Mouse (Mus musculus) stomach, embryonic 16.5 days (tissue): ENCODE measurements around the gene Krtap9-3. TPM values are rescaled to one million over a fixed set of nuclear protein-coding genes. Genes with fewer than 3 reads are reported as not detected.

ENCODE experiments used
- ATAC-seq: fragments of 200-750 bp; cut with Nextera tagmentation; 2 replicates; pipeline ENCODE4 v1.8.0; 2017; ENCODE audit warnings: moderate number of reproducible peaks, moderate TSS enrichment; ENCODE audit not compliant: insufficient read depth, low FRiP score
- H3K27ac ChIP-seq: fragments of 300-500 bp; sonication (generic); 2 replicates; pipeline ENCODE4 v1.5.1; 2014; ENCODE audit warnings: low read length
- H3K27me3 ChIP-seq: fragments of 300-500 bp; sonication (generic); 2 replicates; pipeline ENCODE4 v1.6.1; 2014; ENCODE audit warnings: low read length, control low read depth, mixed read lengths; ENCODE audit not compliant: control insufficient read depth, insufficient read depth
- H3K36me3 ChIP-seq: fragments of 300-500 bp; sonication (generic); 2 replicates; pipeline ENCODE4 v1.6.1; 2014; ENCODE audit warnings: low read length; ENCODE audit not compliant: control insufficient read depth, insufficient read depth
- H3K4me1 ChIP-seq: fragments of 300-500 bp; sonication (generic); 2 replicates; pipeline ENCODE4 v1.6.1; 2014; ENCODE audit warnings: low read length, control low read depth, mixed read lengths; ENCODE audit not compliant: control insufficient read depth, insufficient read depth
- H3K4me2 ChIP-seq: fragments of 300-500 bp; sonication (generic); 2 replicates; pipeline ENCODE4 v1.6.1; 2014; ENCODE audit warnings: low read depth, low read length, mixed read lengths
- H3K4me3 ChIP-seq: fragments of 300-500 bp; sonication (generic); replicated peaks from 2 replicates; pipeline ENCODE4 v1.5.1; 2014; ENCODE audit warnings: mild to moderate bottlenecking, low read length
- H3K9ac ChIP-seq: fragments of 300-500 bp; sonication (generic); 2 replicates; pipeline ENCODE4 v1.6.1; 2014; ENCODE audit warnings: low read length
- H3K9me3 ChIP-seq: fragments of 300-500 bp; sonication (generic); replicated peaks from 2 replicates; pipeline ENCODE4 v1.6.1; 2016; ENCODE audit warnings: low read length, control low read depth; ENCODE audit not compliant: control insufficient read depth
- WGBS: fragments of 180-500 bp; shearing (Covaris S2); extraction: QIAGEN DNeasy Blood & Tissue Kit; methylation state at CpG from one replicate; pipeline ENCODE4 v1.1.7; 2014; 5-methylcytosine and 5-hydroxymethylcytosine counted together
- polyA plus RNA-seq: library from polyadenylated mRNA; unstranded; fragments of >200 nt; fragmentation: Nextera tagmentation; extraction: Ambion mirVana; gene quantifications from 2 replicates; pipeline ENCODE4 v1.2.1, GENCODE M21; 2015

The Krtap9-3 gene
- polyA plus RNA-seq, 1 experiment from 2014 or later: not detected

DNA sequence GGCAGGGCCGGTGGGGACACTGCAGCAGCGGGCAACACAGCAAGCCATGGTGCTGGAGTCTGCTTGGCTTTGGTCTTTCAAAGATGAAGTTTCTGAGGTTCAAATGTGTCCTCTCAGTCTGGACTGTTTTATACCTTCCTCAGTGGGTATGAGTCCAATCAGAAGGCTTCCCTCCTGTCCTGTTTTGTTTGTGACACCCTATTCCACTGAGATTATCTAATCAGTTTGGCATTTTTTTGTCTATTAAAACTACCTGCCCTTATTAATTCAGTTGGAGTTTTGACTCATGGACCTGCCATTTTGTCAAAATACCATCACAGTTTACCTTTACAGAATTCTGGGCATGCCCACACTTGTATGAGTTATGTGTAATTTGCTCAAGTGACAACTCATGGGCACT is 41.2 kb downstream of the Krtap9-3 start, which contains the start of gene Krtap3-2:
TSS of gene Krtap3-2 (minus strand) at position 101 of the 400 bp plus-strand sequence.
- Histone ChIP-seq H3K4me1 (no peaks in the 10 kb centered on the region), H3K9ac (no peak within 1 kb of the TSS), H3K4me2 (no peak within 1 kb of the TSS), H3K9me3 (no peaks in the 10 kb centered on the region), H3K36me3 (no peaks in the 10 kb centered on the region), H3K4me3 (no peak within 1 kb of the TSS), H3K27me3 (no peaks in the 10 kb centered on the region), H3K27ac (no peak within 1 kb of the TSS)
- no peak for ATAC-seq
- WGBS: 88% methylated on average over 1 of the region's 2 CpGs

DNA sequence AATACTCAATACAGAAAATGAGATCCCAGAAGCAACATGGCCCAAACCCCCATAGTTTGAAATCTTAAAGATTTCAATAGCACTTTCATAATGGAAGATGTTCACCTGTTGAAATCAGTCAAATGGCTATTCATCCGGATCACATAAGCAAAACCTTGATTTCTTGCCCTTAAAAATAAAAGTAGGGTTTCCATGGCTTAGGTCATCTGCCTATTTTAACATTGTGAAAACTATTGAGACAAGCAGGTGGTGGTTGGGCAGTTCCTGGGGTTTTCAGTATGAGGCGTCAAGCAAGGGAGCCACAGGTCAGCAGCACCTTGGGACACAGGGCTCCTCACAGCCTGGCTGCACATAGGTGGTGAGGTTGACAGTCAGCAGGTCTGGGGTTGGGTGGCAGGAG is 41.7 kb downstream of the Krtap9-3 start:
- 89% methylated on average over 2 of the region's 2 CpGs for WGBS
- H3K36me3 ChIP-seq: no peaks in the 10 kb centered on the region
- H3K4me2 ChIP-seq: no peak overlapping the region
- H3K4me3 ChIP-seq: no peak overlapping the region
- no peaks in the 10 kb centered on the region for H3K4me1 ChIP-seq
- no peak for ATAC-seq
- no peak overlapping the region for H3K9ac ChIP-seq
- no peaks in the 10 kb centered on the region for H3K27me3 ChIP-seq
- no peaks in the 10 kb centered on the region for H3K9me3 ChIP-seq
- no peak overlapping the region for H3K27ac ChIP-seq

DNA sequence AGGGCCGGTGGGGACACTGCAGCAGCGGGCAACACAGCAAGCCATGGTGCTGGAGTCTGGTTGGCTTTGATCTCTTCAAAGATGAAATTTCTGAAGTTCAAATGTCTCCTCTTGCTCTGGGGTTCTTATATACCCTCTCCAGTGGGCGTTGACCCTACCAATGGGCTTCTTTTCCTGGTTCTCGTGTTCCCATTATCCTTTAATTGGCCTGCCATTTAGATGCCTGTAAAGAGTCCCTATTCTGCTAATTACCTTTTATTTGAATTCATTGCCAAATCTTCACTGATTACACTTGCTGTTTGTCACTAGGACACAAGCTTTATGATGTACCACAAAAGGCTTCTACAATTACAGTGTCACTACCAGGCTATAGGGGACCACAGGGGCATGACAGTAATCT is 47.1 kb downstream of the Krtap9-3 start, which contains the start of gene Krtap3-3:
TSS of gene Krtap3-3 (minus strand) at position 101 of the 400 bp plus-strand sequence.
- H3K9me3 ChIP-seq: no peaks in the 10 kb centered on the region; the same call in 1 of the 2 replicates
- H3K4me2 ChIP-seq: no peak within 1 kb of the TSS
- no peak for ATAC-seq
- H3K4me1 ChIP-seq: no peaks in the 10 kb centered on the region
- no peaks in the 10 kb centered on the region for H3K36me3 ChIP-seq
- no peaks in the 10 kb centered on the region for H3K27me3 ChIP-seq
- 68% methylated on average over 4 of the region's 4 CpGs for WGBS
- H3K4me3 ChIP-seq: no peak within 1 kb of the TSS
- H3K9ac ChIP-seq: no peak within 1 kb of the TSS
- no peak within 1 kb of the TSS for H3K27ac ChIP-seq

DNA sequence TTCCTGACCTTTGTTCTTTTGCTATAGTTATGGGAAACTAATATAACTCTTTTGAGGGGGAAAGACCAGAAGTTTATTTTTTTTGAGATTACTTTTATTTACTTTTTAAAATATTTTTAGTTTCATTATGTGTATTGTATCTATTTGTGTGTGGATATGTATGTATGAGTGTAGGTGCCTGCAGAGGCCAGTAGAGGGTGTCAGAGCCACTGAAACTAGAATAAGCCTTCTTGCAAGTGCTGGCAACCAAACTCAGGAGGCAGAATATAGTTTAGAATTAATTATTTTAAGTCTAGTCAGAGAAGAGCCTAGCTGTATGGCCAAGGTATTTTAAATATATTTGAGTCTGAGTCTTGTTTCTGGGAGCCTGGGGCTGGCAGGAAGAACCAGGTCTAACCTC is 50.0 kb downstream of the Krtap9-3 start:
- Histone ChIP-seq H3K27me3 (no peaks in the 10 kb centered on the region), H3K27ac (no peak overlapping the region), H3K4me1 (no peaks in the 10 kb centered on the region), H3K36me3 (no peaks in the 10 kb centered on the region), H3K4me3 (no peak overlapping the region), H3K9ac (no peak overlapping the region), H3K4me2 (no peak overlapping the region), H3K9me3 (no peaks in the 10 kb centered on the region; the same call in 1 of the 2 replicates)
- ATAC-seq: no peak

Other genes with a start within 250 kb of the Krtap9-3 start
- gene Krt27, start 247.0 kb downstream of the Krtap9-3 start, polyA plus RNA-seq: 0.15 TPM in 1 of 2 replicates, not detected in the other
- 0.14 and 0.21 TPM in 2 replicates for gene Krt28, start 223.2 kb downstream of the Krtap9-3 start, polyA plus RNA-seq
- 22.3 and 24.1 TPM in 2 replicates for gene Krt10, start 208.7 kb downstream of the Krtap9-3 start, polyA plus RNA-seq
- gene Krt12, start 175.8 kb downstream of the Krtap9-3 start, polyA plus RNA-seq: 0.12 and 0.19 TPM in 2 replicates
- 16.6 and 23.3 TPM in 2 replicates for gene Krt20, start 160.0 kb downstream of the Krtap9-3 start, polyA plus RNA-seq
- 92.1 and 140 TPM in 2 replicates for gene Krt23, start 105.0 kb downstream of the Krtap9-3 start, polyA plus RNA-seq
- gene Krt39, start 76.8 kb downstream of the Krtap9-3 start, polyA plus RNA-seq: 0.14 TPM in 1 of 2 replicates, not detected in the other
- not detected in 2 replicates for gene Krt40, start 54.9 kb downstream of the Krtap9-3 start, polyA plus RNA-seq
- gene Krtap3-3, start 47.2 kb downstream of the Krtap9-3 start, polyA plus RNA-seq: not detected in 2 replicates
- not detected in 2 replicates for gene Krtap3-2, start 41.3 kb downstream of the Krtap9-3 start, polyA plus RNA-seq
- gene Gm11939, start 38.6 kb downstream of the Krtap9-3 start, polyA plus RNA-seq: not detected in 2 replicates
- not detected in 2 replicates for gene Krtap3-1, start 31.5 kb downstream of the Krtap9-3 start, polyA plus RNA-seq
- not detected in 2 replicates for gene Krtap1-5, start 17.1 kb downstream of the Krtap9-3 start, polyA plus RNA-seq
- not detected in 2 replicates for gene Krtap1-4, start 14.5 kb downstream of the Krtap9-3 start, polyA plus RNA-seq
- gene Krtap1-3, start 6.8 kb downstream of the Krtap9-3 start, polyA plus RNA-seq: not detected in 2 replicates
- not detected in 2 replicates for gene Gm11938, start 5.2 kb upstream of the Krtap9-3 start, polyA plus RNA-seq
- gene Gm11937, start 12.1 kb upstream of the Krtap9-3 start, polyA plus RNA-seq: not detected in 2 replicates
- gene Krtap2-4, start 16.7 kb upstream of the Krtap9-3 start, polyA plus RNA-seq: not detected in 2 replicates
- gene Gm11562, start 22.3 kb upstream of the Krtap9-3 start, polyA plus RNA-seq: not detected in 2 replicates
- not detected in 2 replicates for gene Krtap4-1, start 30.1 kb upstream of the Krtap9-3 start, polyA plus RNA-seq
- not detected in 2 replicates for gene Krtap4-2, start 37.0 kb upstream of the Krtap9-3 start, polyA plus RNA-seq
- not detected in 2 replicates for gene Krtap4-7, start 46.0 kb upstream of the Krtap9-3 start, polyA plus RNA-seq
- gene Gm11555, start 52.1 kb upstream of the Krtap9-3 start, polyA plus RNA-seq: not detected in 2 replicates
- gene Gm11563, start 60.9 kb upstream of the Krtap9-3 start, polyA plus RNA-seq: not detected in 2 replicates
- not detected in 2 replicates for gene Krtap4-6, start 67.9 kb upstream of the Krtap9-3 start, polyA plus RNA-seq
- gene Gm14190, start 92.6 kb upstream of the Krtap9-3 start, polyA plus RNA-seq: not detected in 2 replicates
- gene Gm14180, start 136.2 kb upstream of the Krtap9-3 start, polyA plus RNA-seq: not detected in 2 replicates
- gene Gm11595, start 174.8 kb upstream of the Krtap9-3 start, polyA plus RNA-seq: not detected in 2 replicates
- gene Krtap4-8, start 182.6 kb upstream of the Krtap9-3 start, polyA plus RNA-seq: not detected in 2 replicates
- gene Krtap4-9, start 187.1 kb upstream of the Krtap9-3 start, polyA plus RNA-seq: not detected in 2 replicates
- not detected in 2 replicates for gene Gm11596, start 195.4 kb upstream of the Krtap9-3 start, polyA plus RNA-seq
- not detected in 2 replicates for gene Gm11569, start 200.8 kb upstream of the Krtap9-3 start, polyA plus RNA-seq
- gene Gm11554, start 206.3 kb upstream of the Krtap9-3 start, polyA plus RNA-seq: not detected in 2 replicates
- gene Krtap4-13, start 211.8 kb upstream of the Krtap9-3 start, polyA plus RNA-seq: not detected in 2 replicates
- gene Gm11564, start 217.6 kb upstream of the Krtap9-3 start, polyA plus RNA-seq: not detected in 2 replicates
- gene 2300003K06Rik, start 240.0 kb upstream of the Krtap9-3 start, polyA plus RNA-seq: not detected in 2 replicates